Mouse (Mus musculus) spleen, postnatal 10 days (tissue): Measurements from ENCODE around the gene Mettl11b.

Experiments used
- DNase-seq, 2 experiments: peaks; one replicate each; pipeline ENCODE4 v3.0.0; 2021 to 2022; ENCODE audit warnings: low spot score in 2 of 2

Gene Mettl11b

DNA sequence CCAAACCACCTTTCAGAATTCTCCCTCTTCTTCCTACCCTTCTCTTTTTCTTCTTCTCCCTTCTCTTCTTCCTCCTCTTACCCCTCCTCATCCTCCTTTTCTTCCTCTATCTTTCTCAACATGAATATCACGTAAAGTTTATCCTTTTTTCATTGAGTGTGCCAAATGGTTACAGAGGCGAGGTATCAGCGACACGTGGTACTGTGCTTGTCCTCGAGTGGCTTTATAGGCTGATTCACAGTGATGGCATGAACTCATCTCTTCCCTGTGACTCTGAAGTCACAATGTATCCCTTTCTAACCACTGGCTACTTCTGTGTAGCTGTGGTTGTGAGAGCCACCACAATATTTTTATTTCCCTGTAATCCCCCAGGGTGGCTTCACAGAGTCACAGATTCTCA lies 68.6 kb downstream of the Mettl11b start:
- DNase-seq: no peak
